Mouse (Mus musculus) ES-CJ7 (cell line): Measurements from ENCODE around the gene Troap.
A peak's percentile ranks its signal among the peaks of the same experiment; 100 is the strongest.

Experiments used
- DNase-seq: peaks from one replicate; pipeline ENCODE4 v3.0.0; 2011; ENCODE audit warnings: low read depth, low spot score

The Troap gene

GRCm38 (mm10) chr15:99085997-99086396 lies 11.6 kb downstream of the Troap start:
- DNase-seq, result no peak

- DNase-seq, result peak; percentile 66
Measured at GRCm38 (mm10) chr15:99087253-99088075, 13.1 kb downstream of the Troap start, which contains the start of gene C1ql4. C1ql4 (minus strand) TSS chr15:99087817.

GRCm38 (mm10) chr15:99088292-99088691 lies 13.9 kb downstream of the Troap start:
- DNase-seq, result peak; percentile 84

- no peak for DNase-seq
Measured at GRCm38 (mm10) chr15:99089069-99089468, 14.7 kb downstream of the Troap start.

GRCm38 (mm10) chr15:99092870-99093269 lies 18.5 kb downstream of the Troap start, which contains the start of gene Dnajc22:
Dnajc22 (plus strand) TSS chr15:99093170.
- DNase-seq, result peak; percentile 39

- DNase-seq, result peak; percentile 89
Measured at GRCm38 (mm10) chr15:99093291-99094258, 19.2 kb downstream of the Troap start.

- peak; percentile 73 for DNase-seq
Measured at GRCm38 (mm10) chr15:99094631-99095270, 20.4 kb downstream of the Troap start.

GRCm38 (mm10) chr15:99095356-99095755 lies 21.0 kb downstream of the Troap start:
- no peak for DNase-seq

- DNase-seq, result no peak
Measured at GRCm38 (mm10) chr15:99096061-99096793, 21.9 kb downstream of the Troap start.

- peak; percentile 49 for DNase-seq
Measured at GRCm38 (mm10) chr15:99096831-99097500, 22.6 kb downstream of the Troap start.

GRCm38 (mm10) chr15:99097840-99098492 lies 23.6 kb downstream of the Troap start:
- no peak for DNase-seq

GRCm38 (mm10) chr15:99098493-99098861 lies 24.1 kb downstream of the Troap start:
- DNase-seq, result peak; percentile 50

- peak; percentile 80 for DNase-seq
Measured at GRCm38 (mm10) chr15:99099139-99099556, 24.8 kb downstream of the Troap start.

- peak; percentile 63 for DNase-seq
Measured at GRCm38 (mm10) chr15:99099984-99100383, 25.6 kb downstream of the Troap start.

GRCm38 (mm10) chr15:99105238-99105637 lies 30.9 kb downstream of the Troap start:
- DNase-seq, result no peak

- no peak for DNase-seq
Measured at GRCm38 (mm10) chr15:99107866-99108265, 33.5 kb downstream of the Troap start.

GRCm38 (mm10) chr15:99111139-99111538 lies 36.8 kb downstream of the Troap start:
- DNase-seq, result no peak

- no peak for DNase-seq
Measured at GRCm38 (mm10) chr15:99111809-99112208, 37.4 kb downstream of the Troap start.

- no peak for DNase-seq
Measured at GRCm38 (mm10) chr15:99112843-99113395, 38.5 kb downstream of the Troap start.
